Mouse (Mus musculus) liver, embryonic 16.5 days (tissue): ENCODE measurements around the gene Asna1. TPM values are rescaled to one million over a fixed set of nuclear protein-coding genes. Genes with fewer than 3 reads are reported as not detected.

ENCODE experiments used
- ATAC-seq: fragments of 200-750 bp; cut with Nextera tagmentation; 2 replicates; pipeline ENCODE4 v1.8.0; 2017; ENCODE audit warnings: low read depth, mild to moderate bottlenecking, moderate number of reproducible peaks, moderate library complexity
- H3K27ac ChIP-seq: fragments of 300-500 bp; sonication (generic); 2 replicates; pipeline ENCODE4 v1.5.1; 2014; ENCODE audit warnings: mild to moderate bottlenecking, low read length
- H3K27me3 ChIP-seq: fragments of 300-500 bp; sonication (generic); 2 replicates; pipeline ENCODE4 v1.6.1; 2014; ENCODE audit warnings: low read depth, low read length, mixed read lengths; ENCODE audit not compliant: control insufficient read depth, insufficient read depth
- H3K36me3 ChIP-seq: fragments of 300-500 bp; sonication (generic); 2 replicates; pipeline ENCODE4 v1.6.1; 2014; ENCODE audit warnings: mild to moderate bottlenecking; ENCODE audit not compliant: control insufficient read depth, insufficient read depth
- H3K4me1 ChIP-seq: fragments of 300-500 bp; sonication (generic); 2 replicates; pipeline ENCODE4 v1.6.1; 2014; ENCODE audit warnings: low read depth, low read length, mixed read lengths; ENCODE audit not compliant: control insufficient read depth
- H3K4me2 ChIP-seq: fragments of 300-500 bp; sonication (generic); 2 replicates; pipeline ENCODE4 v1.6.1; 2014; ENCODE audit warnings: low read depth, low read length, mixed read lengths
- H3K4me3 ChIP-seq: fragments of 300-500 bp; sonication (generic); 2 replicates; pipeline ENCODE4 v1.5.1; 2014; ENCODE audit warnings: low read depth, mild to moderate bottlenecking, low read length
- H3K9ac ChIP-seq: fragments of 300-500 bp; sonication (generic); 2 replicates; pipeline ENCODE4 v1.6.1; 2014; ENCODE audit warnings: low read depth, low read length
- H3K9me3 ChIP-seq: fragments of 300-500 bp; sonication (generic); replicated peaks from 2 replicates; pipeline ENCODE4 v1.6.1; 2016; ENCODE audit warnings: low read length; ENCODE audit not compliant: control insufficient read depth
- WGBS: fragments of 180-500 bp; shearing (Covaris S2); extraction: QIAGEN DNeasy Blood & Tissue Kit; methylation state at CpG from one replicate; pipeline ENCODE4 v1.1.7; 2014; ENCODE audit not compliant: insufficient replicate concordance; 5-methylcytosine and 5-hydroxymethylcytosine counted together
- polyA plus RNA-seq: library from polyadenylated mRNA; unstranded; fragments of >200 nt; fragmentation: Nextera tagmentation; extraction: Ambion mirVana; gene quantifications from 2 replicates; pipeline ENCODE4 v1.2.1, GENCODE M21; 2015

Asna1 gene
- polyA plus RNA-seq, 1 experiment from 2014 or later: 48.6 TPM

GRCm38 (mm10) chr8:84989810-84990209 lies 35.3 kb downstream of the Asna1 start:
- Histone ChIP-seq H3K4me3 (peak overlapping the region; percentile 71), H3K4me2 (peak overlapping the region; percentile 96), H3K27me3 (no peaks in the 10 kb centered on the region), H3K9me3 (no peaks in the 10 kb centered on the region), H3K36me3 (no peaks in the 10 kb centered on the region), H3K4me1 (peaks cover 38% of the 10 kb centered on the region), H3K9ac (peak overlapping the region; percentile 81), H3K27ac (peak overlapping the region; percentile 81)
- WGBS: 0% methylated on average over 15 of the region's 15 CpGs
- ATAC-seq: peak; percentile 67

GRCm38 (mm10) chr8:84989311-84989731 lies 35.8 kb downstream of the Asna1 start:
- Histone ChIP-seq H3K27ac (peak overlapping the region; percentile 81), H3K4me3 (peak overlapping the region; percentile 71), H3K4me2 (peak overlapping the region; percentile 96), H3K27me3 (no peaks in the 10 kb centered on the region), H3K9me3 (no peaks in the 10 kb centered on the region), H3K4me1 (peaks cover 43% of the 10 kb centered on the region), H3K9ac (peak overlapping the region; percentile 81), H3K36me3 (no peaks in the 10 kb centered on the region)
- 9% methylated on average over 15 of the region's 15 CpGs for WGBS
- no peak for ATAC-seq

- peaks cover 57% of the 10 kb centered on the region for H3K4me1 ChIP-seq
- 90% methylated on average over 2 of the region's 2 CpGs for WGBS
Measured at GRCm38 (mm10) chr8:84987903-84988302, 37.2 kb downstream of the Asna1 start.

DNA sequence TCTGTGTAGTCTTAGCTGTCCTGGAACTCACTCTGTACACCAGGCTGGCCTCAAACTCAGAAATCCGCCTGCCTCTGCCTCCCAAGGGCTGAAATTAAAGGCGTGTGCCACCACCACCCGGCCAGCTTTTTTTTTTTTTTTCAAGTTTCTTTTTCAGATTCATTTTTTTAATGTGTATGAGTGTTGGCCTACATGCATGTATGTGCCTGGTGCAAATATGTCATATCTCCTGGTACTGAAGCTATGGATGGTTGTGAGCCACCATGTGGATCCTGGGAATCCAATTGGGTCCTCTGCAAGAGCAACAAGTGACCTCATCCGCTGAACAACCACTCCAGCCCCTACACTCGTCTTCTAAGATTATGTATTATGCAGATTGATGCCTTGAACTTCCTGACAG lies 37.7 kb downstream of the Asna1 start:
- ATAC-seq: no peak
- no peaks in the 10 kb centered on the region for H3K9me3 ChIP-seq
- H3K36me3 ChIP-seq: no peaks in the 10 kb centered on the region
- H3K4me3 ChIP-seq: no peak overlapping the region
- no peak overlapping the region for H3K4me2 ChIP-seq
- H3K4me1 ChIP-seq: peaks cover 60% of the 10 kb centered on the region
- H3K27me3 ChIP-seq: no peaks in the 10 kb centered on the region
- no peak overlapping the region for H3K9ac ChIP-seq
- 66% methylated on average over 5 of the region's 5 CpGs for WGBS
- H3K27ac ChIP-seq: no peak overlapping the region

More at GRCm38 (mm10) chr8:84987903-84988302, 37.2 kb downstream of the Asna1 start:
- H3K27me3 ChIP-seq: no peaks in the 10 kb centered on the region
- no peak overlapping the region for H3K4me2 ChIP-seq
- no peaks in the 10 kb centered on the region for H3K36me3 ChIP-seq
- ATAC-seq: no peak
- H3K9ac ChIP-seq: no peak overlapping the region
- H3K9me3 ChIP-seq: no peaks in the 10 kb centered on the region
- H3K27ac ChIP-seq: no peak overlapping the region
- no peak overlapping the region for H3K4me3 ChIP-seq

- peak overlapping the region; percentile 99 for H3K4me2 ChIP-seq
- peak overlapping the region; percentile 86 for H3K27ac ChIP-seq
- H3K9ac ChIP-seq: peak overlapping the region; percentile 66; the same call in 1 of the 2 replicates
- whole genome bisulfite sequencing: 17% methylated on average over 8 of the region's 8 CpGs
- no peaks in the 10 kb centered on the region for H3K9me3 ChIP-seq
- peaks cover 69% of the 10 kb centered on the region for H3K4me1 ChIP-seq
- H3K27me3 ChIP-seq: no peaks in the 10 kb centered on the region
- H3K4me3 ChIP-seq: peak overlapping the region; percentile 64
- ATAC-seq: no peak
- H3K36me3 ChIP-seq: no peaks in the 10 kb centered on the region
Measured at GRCm38 (mm10) chr8:84986379-84986945, 38.6 kb downstream of the Asna1 start.

DNA sequence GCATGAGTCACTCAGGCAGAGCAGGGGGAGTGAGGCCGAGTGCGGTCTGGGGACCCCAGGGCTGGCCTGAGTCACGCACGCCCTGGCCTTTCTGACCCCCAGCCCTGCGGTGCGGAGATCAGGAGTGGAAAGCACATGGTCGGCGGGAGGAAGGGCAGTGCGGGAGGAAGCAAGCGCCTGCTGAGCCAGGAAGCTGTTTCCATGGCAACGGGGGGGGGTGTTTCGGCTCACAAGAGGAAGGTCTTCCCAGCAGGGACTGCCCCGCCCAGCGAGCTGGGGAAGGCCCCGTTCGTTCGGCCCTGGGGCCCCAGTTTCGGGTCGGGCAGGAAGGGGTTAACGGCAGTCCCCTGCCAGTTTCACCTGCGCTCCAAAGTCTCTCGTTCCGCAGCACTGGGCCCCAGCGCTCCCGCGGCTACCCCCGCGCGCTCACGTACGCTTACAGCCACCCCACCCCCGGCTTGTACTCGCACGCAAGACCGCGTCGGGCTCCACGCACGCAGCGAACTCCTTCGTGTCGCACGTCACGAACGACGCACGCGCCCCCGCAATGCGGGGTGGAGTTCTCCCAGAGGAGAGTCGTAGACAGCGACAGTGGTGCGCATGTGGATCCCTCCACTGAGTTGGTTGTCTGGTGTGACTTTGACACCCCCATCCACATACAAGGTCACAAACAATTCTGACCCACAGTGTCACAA lies 39.2 kb downstream of the Asna1 start:
- under 1% methylated on average over 53 of the region's 53 CpGs for WGBS
- H3K4me1 ChIP-seq: peaks cover 71% of the 10 kb centered on the region
- peak; percentile 20 for ATAC-seq

GRCm38 (mm10) chr8:84985049-84985683 lies 39.9 kb downstream of the Asna1 start:
- Histone ChIP-seq H3K36me3 (no peaks in the 10 kb centered on the region), H3K4me1 (peaks cover 73% of the 10 kb centered on the region), H3K4me3 (peak overlapping the region; percentile 64), H3K9ac (peak overlapping the region; percentile 66), H3K4me2 (peak overlapping the region; percentile 99), H3K27ac (peak overlapping the region; percentile 86), H3K9me3 (no peaks in the 10 kb centered on the region), H3K27me3 (no peaks in the 10 kb centered on the region)
- no peak for ATAC-seq
- WGBS: under 1% methylated on average over 23 of the region's 23 CpGs

More for the DNA sequence above, 39.2 kb downstream of the Asna1 start:
- Histone ChIP-seq H3K9me3 (no peaks in the 10 kb centered on the region), H3K27ac (peak overlapping the region; percentile 86), H3K9ac (peak overlapping the region; percentile 66), H3K36me3 (no peaks in the 10 kb centered on the region), H3K4me3 (peak overlapping the region; percentile 64), H3K27me3 (no peaks in the 10 kb centered on the region), H3K4me2 (peak overlapping the region; percentile 99)

DNA sequence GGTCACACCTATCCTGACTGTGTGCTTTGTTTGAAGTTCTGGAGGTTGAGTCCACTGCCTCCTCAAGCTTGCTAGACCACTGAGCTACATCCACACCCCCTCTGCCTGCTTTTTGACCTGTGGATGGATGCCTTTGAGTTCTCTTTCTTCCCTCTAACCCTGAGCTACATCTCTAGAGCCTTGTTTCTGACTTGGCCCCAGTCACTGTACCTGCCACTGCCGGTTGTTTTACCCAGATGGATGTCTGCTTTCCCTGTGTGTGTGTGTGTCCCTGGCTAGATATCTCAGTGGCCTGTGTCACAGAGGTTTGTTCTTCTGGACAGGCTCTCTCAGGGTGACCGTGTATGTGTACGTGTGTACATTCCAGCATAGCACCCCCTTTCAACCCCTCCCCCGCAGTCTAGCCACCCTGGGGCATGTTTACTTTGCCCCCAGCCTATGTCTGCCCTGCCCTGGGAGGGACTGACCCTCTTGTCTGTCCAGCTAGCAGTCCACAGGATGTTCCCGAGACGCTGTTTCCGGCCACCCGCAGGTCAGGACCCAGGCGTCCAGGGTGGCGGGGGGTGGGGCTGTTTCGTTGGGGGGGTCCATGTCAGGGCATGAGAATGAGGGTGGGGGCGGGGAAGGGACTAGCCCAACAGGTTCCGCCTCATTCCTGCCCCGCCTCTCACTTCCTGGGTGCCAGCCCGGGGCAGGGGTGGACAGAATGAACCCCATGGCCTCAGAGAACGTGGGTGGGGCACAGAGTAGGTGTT lies 40.6 kb downstream of the Asna1 start:
- ATAC-seq: peak; percentile 57
- peaks cover 80% of the 10 kb centered on the region for H3K4me1 ChIP-seq
- no peaks in the 10 kb centered on the region for H3K9me3 ChIP-seq
- H3K4me2 ChIP-seq: peak overlapping the region; percentile 99
- no peaks in the 10 kb centered on the region for H3K27me3 ChIP-seq
- peak overlapping the region; percentile 86 for H3K27ac ChIP-seq
- 21% methylated on average over 16 of the region's 16 CpGs for WGBS
- peak overlapping the region; percentile 64; the same call in 1 of the 2 replicates for H3K4me3 ChIP-seq
- H3K36me3 ChIP-seq: no peaks in the 10 kb centered on the region
- peak overlapping the region; percentile 66; the same call in 1 of the 2 replicates for H3K9ac ChIP-seq
